Mouse (Mus musculus) hindbrain, embryonic 15.5 days (tissue): ENCODE data around the gene Phyhd1. TPM values are rescaled to one million over a fixed set of nuclear protein-coding genes. Genes with fewer than 3 reads are reported as not detected.

ENCODE experiments used
- ATAC-seq: fragments of 200-750 bp; cut with Nextera tagmentation; 2 replicates; pipeline ENCODE4 v1.8.0; 2017; ENCODE audit warnings: low read depth, moderate number of reproducible peaks, moderate TSS enrichment; ENCODE audit not compliant: low FRiP score
- H3K27ac ChIP-seq: fragments of 300-500 bp; sonication (generic); replicated peaks from 2 replicates; pipeline ENCODE4 v1.5.1; 2015; ENCODE audit warnings: mild to moderate bottlenecking, inconsistent platforms
- H3K27me3 ChIP-seq: fragments of 300-500 bp; sonication (generic); 2 replicates; pipeline ENCODE4 v1.6.1; 2015; ENCODE audit warnings: control low read depth, inconsistent platforms
- H3K36me3 ChIP-seq: fragments of 300-500 bp; sonication (generic); 2 replicates; pipeline ENCODE4 v1.6.1; 2015; ENCODE audit warnings: control low read depth, inconsistent platforms
- H3K4me1 ChIP-seq: fragments of 300-500 bp; sonication (generic); replicated peaks from 2 replicates; pipeline ENCODE4 v1.6.1; 2015; ENCODE audit warnings: control low read depth, inconsistent platforms
- H3K4me2 ChIP-seq: fragments of 300-500 bp; sonication (generic); 2 replicates; pipeline ENCODE4 v1.6.1; 2015; ENCODE audit warnings: moderate library complexity, mild to moderate bottlenecking, inconsistent platforms
- H3K4me3 ChIP-seq: fragments of 300-500 bp; sonication (generic); 2 replicates; pipeline ENCODE4 v1.5.1; 2015; ENCODE audit warnings: mild to moderate bottlenecking, inconsistent platforms
- H3K9ac ChIP-seq: fragments of 300-500 bp; sonication (generic); 2 replicates; pipeline ENCODE4 v1.6.1; 2015; ENCODE audit warnings: inconsistent platforms
- H3K9me3 ChIP-seq: fragments of 300-500 bp; sonication (generic); 2 replicates; pipeline ENCODE4 v1.6.1; 2016; ENCODE audit warnings: control low read depth, inconsistent platforms
- WGBS: fragments of 180-500 bp; shearing (Covaris S2); methylation state at CpG from one replicate; pipeline ENCODE4 v1.1.7; 2015; 5-methylcytosine and 5-hydroxymethylcytosine counted together
- polyA plus RNA-seq: library from polyadenylated mRNA; unstranded; fragments of >200 nt; fragmentation: Nextera tagmentation; extraction: Ambion mirVana; gene quantifications from 2 replicates; pipeline ENCODE4 v1.2.1, GENCODE M21; 2015

Phyhd1 gene
- polyA plus RNA-seq, 1 experiment from 2014 or later = 6.0 TPM

GRCm38 (mm10) chr2:30268371-30268770, 2.4 kb downstream of the Phyhd1 start:
- no peak overlapping the region for H3K27ac ChIP-seq
- no peaks in the 10 kb centered on the region for H3K9me3 ChIP-seq
- H3K4me1 ChIP-seq = peaks cover 39% of the 10 kb centered on the region
- 65% methylated on average over 4 of the region's 4 CpGs for WGBS
- H3K9ac ChIP-seq = no peak overlapping the region
- no peak for ATAC-seq
- no peak overlapping the region for H3K4me2 ChIP-seq
- H3K4me3 ChIP-seq = no peak overlapping the region
- H3K27me3 ChIP-seq = no peaks in the 10 kb centered on the region
- peaks cover 18% of the 10 kb centered on the region for H3K36me3 ChIP-seq

DNA sequence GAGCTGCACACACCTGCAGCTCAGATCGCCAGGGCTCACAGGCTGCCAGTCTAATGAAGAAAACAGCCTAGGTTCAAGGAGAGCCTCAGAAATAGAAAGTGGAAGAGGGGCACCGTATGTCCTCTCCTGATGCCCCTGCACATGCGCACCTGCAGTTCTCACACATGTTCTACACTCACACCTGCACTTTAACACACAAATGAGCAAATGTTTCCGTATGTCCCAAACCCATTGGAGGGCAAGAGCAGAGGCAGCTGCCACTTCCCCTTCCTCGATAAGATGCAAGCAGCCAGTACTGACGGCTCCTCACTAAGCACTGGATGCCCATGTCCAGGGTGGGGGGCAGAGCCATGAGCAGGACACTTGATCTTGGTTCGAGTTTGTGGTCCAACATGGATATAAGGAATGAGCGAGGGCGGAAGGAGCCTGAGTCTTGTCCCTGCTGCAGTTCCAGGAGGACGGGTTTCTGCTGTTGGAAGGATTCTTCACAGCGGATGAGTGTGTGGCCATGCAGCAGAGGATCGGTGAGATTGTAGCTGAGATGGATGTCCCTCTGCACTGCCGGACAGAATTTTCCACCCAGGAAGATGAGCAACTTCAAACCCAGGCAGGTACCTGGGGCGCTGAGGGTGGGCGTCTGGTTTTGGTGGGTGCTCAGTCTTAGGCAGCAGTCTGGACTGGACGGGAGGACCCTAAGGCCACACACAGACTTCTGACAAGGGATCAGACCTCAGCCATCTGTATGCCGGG, 3.4 kb downstream of the Phyhd1 start:
- no peak for ATAC-seq
- Histone ChIP-seq H3K27me3 (no peaks in the 10 kb centered on the region), H3K36me3 (peaks cover 7% of the 10 kb centered on the region), H3K4me3 (no peak overlapping the region), H3K27ac (0 out of 2 replicates have a peak overlapping the region, but pooled peaks have one; percentile 33), H3K9me3 (no peaks in the 10 kb centered on the region), H3K4me2 (no peak overlapping the region), H3K4me1 (peaks cover 29% of the 10 kb centered on the region), H3K9ac (no peak overlapping the region)
- 89% methylated on average over 17 of the region's 17 CpGs for WGBS

GRCm38 (mm10) chr2:30270134-30270533, 4.1 kb downstream of the Phyhd1 start:
- H3K4me3 ChIP-seq = no peak overlapping the region
- WGBS = 76% methylated on average over 1 of the region's 1 CpGs
- no peaks in the 10 kb centered on the region for H3K9me3 ChIP-seq
- 0 out of 2 replicates have a peak overlapping the region, but pooled peaks have one; percentile 33 for H3K27ac ChIP-seq
- no peaks in the 10 kb centered on the region for H3K27me3 ChIP-seq
- 0 out of 2 replicates have a peak, but pooled peaks cover under 1% of the 10 kb centered on the region for H3K36me3 ChIP-seq
- H3K4me2 ChIP-seq = no peak overlapping the region
- H3K4me1 ChIP-seq = peaks cover 22% of the 10 kb centered on the region
- ATAC-seq = peak; percentile 76; the same call in 1 of the 2 replicates
- H3K9ac ChIP-seq = no peak overlapping the region

GRCm38 (mm10) chr2:30280743-30281142, 14.7 kb downstream of the Phyhd1 start, which contains the start of gene Gm28038:
Gene Gm28038 (plus strand): TSS chr2:30281043.
- Histone ChIP-seq H3K27ac (no peak within 1 kb of the TSS), H3K4me2 (no peak within 1 kb of the TSS), H3K4me3 (no peak within 1 kb of the TSS), H3K27me3 (no peaks in the 10 kb centered on the region), H3K36me3 (peaks cover 4% of the 10 kb centered on the region; the same call in 1 of the 2 replicates), H3K4me1 (peaks cover 11% of the 10 kb centered on the region), H3K9ac (no peak within 1 kb of the TSS), H3K9me3 (no peaks in the 10 kb centered on the region)
- no peak for ATAC-seq
- 92% methylated on average over 11 of the region's 11 CpGs for WGBS

DNA sequence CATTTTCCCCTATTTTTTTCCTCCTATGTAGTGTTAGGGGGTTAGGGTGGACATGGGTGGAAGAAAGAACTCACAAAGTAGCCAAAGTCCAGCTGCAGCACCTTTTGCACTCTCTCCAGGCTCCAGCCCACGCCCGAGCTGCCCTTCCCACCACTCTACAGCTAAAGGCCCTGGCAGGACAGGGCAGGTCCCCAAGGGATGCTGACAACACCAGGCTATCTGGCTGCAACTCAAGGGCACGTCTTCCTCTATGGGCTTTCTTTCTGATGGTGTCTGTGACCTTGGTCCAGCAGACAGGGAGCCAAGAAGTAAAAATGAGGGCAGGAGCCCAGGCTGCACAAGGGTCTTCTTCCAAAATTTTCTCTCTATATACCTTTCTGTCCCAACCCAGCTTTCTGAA, 15.6 kb downstream of the Phyhd1 start:
- Histone ChIP-seq H3K27me3 (no peaks in the 10 kb centered on the region), H3K9me3 (no peaks in the 10 kb centered on the region), H3K4me1 (peaks cover 12% of the 10 kb centered on the region), H3K4me3 (no peak overlapping the region), H3K4me2 (no peak overlapping the region), H3K36me3 (peaks cover 4% of the 10 kb centered on the region; the same call in 1 of the 2 replicates), H3K9ac (no peak overlapping the region), H3K27ac (no peak overlapping the region)
- no peak for ATAC-seq
- WGBS = 85% methylated on average over 3 of the region's 3 CpGs

- Histone ChIP-seq H3K9ac (no peak overlapping the region), H3K4me2 (no peak overlapping the region), H3K27me3 (no peaks in the 10 kb centered on the region), H3K4me1 (peaks cover 25% of the 10 kb centered on the region), H3K9me3 (no peaks in the 10 kb centered on the region), H3K4me3 (no peak overlapping the region), H3K27ac (no peak overlapping the region), H3K36me3 (peaks cover 4% of the 10 kb centered on the region; the same call in 1 of the 2 replicates)
- no peak for ATAC-seq
- 82% methylated on average over 2 of the region's 2 CpGs for WGBS
These were observed 17.2 kb downstream of the Phyhd1 start for GRCm38 (mm10) chr2:30283193-30283592.

GRCm38 (mm10) chr2:30285004-30285403, 19.0 kb downstream of the Phyhd1 start:
- Histone ChIP-seq H3K36me3 (peaks cover 4% of the 10 kb centered on the region; the same call in 1 of the 2 replicates), H3K4me3 (peak overlapping the region; percentile 94), H3K27me3 (no peaks in the 10 kb centered on the region), H3K27ac (no peak overlapping the region), H3K4me2 (peak overlapping the region; percentile 81), H3K9ac (no peak overlapping the region), H3K9me3 (no peaks in the 10 kb centered on the region), H3K4me1 (peaks cover 27% of the 10 kb centered on the region)
- WGBS = 95% methylated on average over 5 of the region's 5 CpGs
- ATAC-seq = no peak

DNA sequence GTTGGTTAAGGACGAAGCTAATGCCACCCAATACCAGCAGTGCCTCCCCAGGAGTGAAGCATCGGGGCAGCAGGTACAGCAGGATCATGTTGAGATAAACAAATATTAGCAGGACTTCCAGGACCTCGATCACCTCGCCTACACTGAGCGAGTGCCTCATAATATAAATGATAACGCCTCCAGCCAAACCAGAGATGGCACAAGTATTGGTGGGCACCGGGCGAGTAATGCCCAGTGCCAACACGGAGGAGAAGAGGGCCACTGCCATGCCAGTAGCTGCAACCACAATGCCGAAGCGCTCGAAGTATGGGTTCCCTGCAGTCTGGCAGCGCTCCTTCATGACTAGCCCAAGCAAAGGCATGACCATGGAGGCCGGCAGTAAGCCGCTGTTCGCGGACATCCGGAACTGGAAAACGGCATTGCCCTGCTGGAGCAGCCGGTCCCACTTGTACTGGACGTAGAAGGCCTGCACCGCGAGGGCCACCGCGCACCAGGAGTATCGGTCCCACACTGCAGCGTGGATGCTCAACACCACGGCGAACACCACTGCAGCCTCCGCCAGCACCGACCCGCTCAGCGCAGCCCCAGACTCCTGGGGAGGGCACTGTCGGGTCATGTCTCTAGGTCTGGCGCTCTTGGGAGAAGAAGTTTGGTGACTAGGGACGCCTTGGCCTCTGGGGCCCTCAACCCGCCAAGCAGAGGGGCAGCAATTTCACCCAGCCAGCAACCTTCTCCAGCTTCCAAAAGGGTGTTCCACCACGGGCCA, 19.6 kb downstream of the Phyhd1 start:
- peak; percentile 67 for ATAC-seq
- no peaks in the 10 kb centered on the region for H3K9me3 ChIP-seq
- peak overlapping the region; percentile 70; the same call in 1 of the 2 replicates for H3K27ac ChIP-seq
- peak overlapping the region; percentile 81 for H3K4me2 ChIP-seq
- WGBS = 16% methylated on average over 38 of the region's 38 CpGs
- H3K27me3 ChIP-seq = no peaks in the 10 kb centered on the region
- peak overlapping the region; percentile 93 for H3K9ac ChIP-seq
- peaks cover 4% of the 10 kb centered on the region; the same call in 1 of the 2 replicates for H3K36me3 ChIP-seq
- peak overlapping the region; percentile 94 for H3K4me3 ChIP-seq
- peaks cover 27% of the 10 kb centered on the region for H3K4me1 ChIP-seq

GRCm38 (mm10) chr2:30286192-30287026, 20.4 kb downstream of the Phyhd1 start, which contains the start of the genes Dolk and Nup188:
Gene Dolk (minus strand): TSS chr2:30286334.
Gene Nup188 (plus strand): TSS chr2:30286397.
- H3K27me3 ChIP-seq = no peaks in the 10 kb centered on the region
- H3K9ac ChIP-seq = peak within 1 kb of the TSS; percentile 93
- H3K4me1 ChIP-seq = peaks cover 27% of the 10 kb centered on the region

DNA sequence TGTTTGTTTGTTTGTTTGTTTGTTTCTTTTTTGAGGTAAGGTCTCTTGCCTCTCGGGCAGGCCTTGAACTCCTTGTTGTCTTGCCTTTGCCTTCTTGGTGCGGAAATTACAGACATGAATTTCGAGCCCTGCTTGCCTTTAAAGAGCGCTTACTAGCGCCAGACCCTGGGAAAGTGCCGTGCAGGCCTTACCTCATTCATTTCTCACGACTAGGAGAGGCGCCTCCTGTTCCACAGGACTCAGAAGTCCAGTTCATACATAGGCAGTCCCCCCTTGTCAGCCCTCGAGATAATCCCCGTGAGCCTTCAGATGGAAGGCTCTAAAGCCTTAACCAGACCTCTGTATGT, 21.0 kb downstream of the Phyhd1 start:
- H3K27ac ChIP-seq = peak overlapping the region; percentile 76; the same call in 1 of the 2 replicates
- peaks cover 4% of the 10 kb centered on the region; the same call in 1 of the 2 replicates for H3K36me3 ChIP-seq
- H3K9ac ChIP-seq = peak overlapping the region; percentile 93
- H3K27me3 ChIP-seq = no peaks in the 10 kb centered on the region
- peak overlapping the region; percentile 81 for H3K4me2 ChIP-seq
- ATAC-seq = no peak
- H3K4me1 ChIP-seq = peaks cover 27% of the 10 kb centered on the region
- under 1% methylated on average over 10 of the region's 10 CpGs for WGBS
- H3K4me3 ChIP-seq = peak overlapping the region; percentile 94
- no peaks in the 10 kb centered on the region for H3K9me3 ChIP-seq

More at GRCm38 (mm10) chr2:30286192-30287026, 20.4 kb downstream of the Phyhd1 start, which contains the start of the genes Dolk and Nup188:
- ATAC-seq = peak; percentile 92
- peak within 1 kb of the TSS; percentile 94 for H3K4me3 ChIP-seq
- WGBS = under 1% methylated on average over 64 of the region's 68 CpGs
- no peaks in the 10 kb centered on the region for H3K9me3 ChIP-seq
- H3K27ac ChIP-seq = peak within 1 kb of the TSS; percentile 76
- peaks cover 4% of the 10 kb centered on the region; the same call in 1 of the 2 replicates for H3K36me3 ChIP-seq
- peak within 1 kb of the TSS; percentile 81 for H3K4me2 ChIP-seq

GRCm38 (mm10) chr2:30299525-30299924, 33.5 kb downstream of the Phyhd1 start:
- no peak for ATAC-seq
- no peaks in the 10 kb centered on the region for H3K27me3 ChIP-seq
- no peaks in the 10 kb centered on the region for H3K4me1 ChIP-seq
- H3K27ac ChIP-seq = no peak overlapping the region
- no peak overlapping the region for H3K4me3 ChIP-seq
- peaks cover 68% of the 10 kb centered on the region for H3K36me3 ChIP-seq
- no peak overlapping the region for H3K4me2 ChIP-seq
- H3K9ac ChIP-seq = no peak overlapping the region
- 77% methylated on average over 3 of the region's 3 CpGs for WGBS
- H3K9me3 ChIP-seq = no peaks in the 10 kb centered on the region
